Mouse (Mus musculus) urinary bladder, adult 18-20 months (tissue): ENCODE measurements around the gene Nxn.
A peak's percentile ranks its signal among the peaks of the same experiment; 100 is the strongest.

ENCODE experiments used
- DNase-seq, 2 experiments: peaks; one replicate each; pipeline ENCODE4 v3.0.0; 2022; ENCODE audit warnings: low spot score in 2 of 2, mixed read lengths in 2 of 2

The Nxn gene

GRCm38 (mm10) chr11:76328522-76329290, 70.2 kb downstream of the Nxn start:
- no peak for DNase-seq

- DNase-seq, result no peak
Measured at GRCm38 (mm10) chr11:76328084-76328483, 70.9 kb downstream of the Nxn start.

- no peak for DNase-seq
Measured at GRCm38 (mm10) chr11:76326672-76327071, 72.3 kb downstream of the Nxn start.

- DNase-seq, result no peak
Measured at GRCm38 (mm10) chr11:76326051-76326450, 72.9 kb downstream of the Nxn start.

GRCm38 (mm10) chr11:76324801-76325200, 74.1 kb downstream of the Nxn start:
- no peak for DNase-seq

- DNase-seq, result no peak
Measured at GRCm38 (mm10) chr11:76324207-76324606, 74.7 kb downstream of the Nxn start.

GRCm38 (mm10) chr11:76322939-76323338, 76.0 kb downstream of the Nxn start:
- peak in 1 of 2 experiments; percentile 56 for DNase-seq

- no peak for DNase-seq
Measured at GRCm38 (mm10) chr11:76322081-76322480, 76.9 kb downstream of the Nxn start.

- no peak for DNase-seq
Measured at GRCm38 (mm10) chr11:76320475-76320874, 78.5 kb downstream of the Nxn start.

- no peak for DNase-seq
Measured at GRCm38 (mm10) chr11:76319714-76320435, 79.1 kb downstream of the Nxn start.

- no peak for DNase-seq
Measured at GRCm38 (mm10) chr11:76317904-76318303, 81.0 kb downstream of the Nxn start.

- DNase-seq, result no peak
Measured at GRCm38 (mm10) chr11:76315785-76316444, 83.0 kb downstream of the Nxn start.

- no peak for DNase-seq
Measured at GRCm38 (mm10) chr11:76314741-76315140, 84.2 kb downstream of the Nxn start.

GRCm38 (mm10) chr11:76314140-76314539, 84.8 kb downstream of the Nxn start:
- no peak for DNase-seq

GRCm38 (mm10) chr11:76312805-76313204, 86.1 kb downstream of the Nxn start:
- peak in 1 of 2 experiments; percentile 56 for DNase-seq

GRCm38 (mm10) chr11:76311224-76312000, 87.5 kb downstream of the Nxn start:
- DNase-seq, result no peak

GRCm38 (mm10) chr11:76309868-76310267, 89.1 kb downstream of the Nxn start:
- no peak for DNase-seq

GRCm38 (mm10) chr11:76309072-76309471, 89.9 kb downstream of the Nxn start:
- no peak for DNase-seq

GRCm38 (mm10) chr11:76306769-76307168, 92.2 kb downstream of the Nxn start:
- no peak for DNase-seq

GRCm38 (mm10) chr11:76305571-76305970, 93.4 kb downstream of the Nxn start:
- DNase-seq, result no peak

GRCm38 (mm10) chr11:76303368-76303767, 95.6 kb downstream of the Nxn start:
- DNase-seq, result no peak

- DNase-seq, result no peak
Measured at GRCm38 (mm10) chr11:76300862-76301261, 98.1 kb downstream of the Nxn start.
